Mouse (Mus musculus) T-cell, adult 2 months (primary cell): ENCODE data around the gene Olfr1416.

Source experiments
- DNase-seq: peaks from one replicate; pipeline ENCODE4 v3.0.0; 2022; ENCODE audit warnings: low spot score

The Olfr1416 gene

GRCm38 (mm10) chr1:92432098-92432497 is 52.8 kb downstream of the Olfr1416 start:
- DNase-seq = no peak

GRCm38 (mm10) chr1:92431420-92431819 is 53.5 kb downstream of the Olfr1416 start:
- DNase-seq = no peak

GRCm38 (mm10) chr1:92430991-92431390 is 53.9 kb downstream of the Olfr1416 start:
- no peak for DNase-seq
